Mouse (Mus musculus) hindbrain, embryonic 12.5 days (tissue): ENCODE results near the gene Gm3317. TPM values are rescaled to one million over a fixed set of nuclear protein-coding genes. Genes with fewer than 3 reads are reported as not detected.
"Not testable (repeated sequence)": the region's sequence is repeated elsewhere in the genome, so short reads cannot be mapped to it uniquely, and the experiment has no call there.

ENCODE experiments used
- ATAC-seq: fragments of 200-750 bp; cut with Nextera tagmentation; 2 replicates; pipeline ENCODE4 v1.8.0; 2017; ENCODE audit warnings: moderate TSS enrichment; ENCODE audit not compliant: low FRiP score
- H3K27ac ChIP-seq: fragments of 300-500 bp; sonication (generic); 2 replicates; pipeline ENCODE4 v1.5.1; 2016; ENCODE audit warnings: mild to moderate bottlenecking
- H3K27me3 ChIP-seq: fragments of 300-500 bp; sonication (generic); 2 replicates; pipeline ENCODE4 v1.6.1; 2016; ENCODE audit warnings: mild to moderate bottlenecking
- H3K36me3 ChIP-seq: fragments of 300-500 bp; sonication (generic); 2 replicates; pipeline ENCODE4 v1.6.1; 2016; ENCODE audit warnings: mild to moderate bottlenecking
- H3K4me1 ChIP-seq: fragments of 300-500 bp; sonication (generic); 2 replicates; pipeline ENCODE4 v1.6.1; 2016
- H3K4me2 ChIP-seq: fragments of 300-500 bp; sonication (generic); replicated peaks from 2 replicates; pipeline ENCODE4 v1.6.1; 2016; ENCODE audit warnings: mild to moderate bottlenecking
- H3K4me3 ChIP-seq: fragments of 300-500 bp; sonication (generic); 2 replicates; pipeline ENCODE4 v1.5.1; 2016; ENCODE audit warnings: mild to moderate bottlenecking
- H3K9ac ChIP-seq: fragments of 300-500 bp; sonication (generic); 2 replicates; pipeline ENCODE4 v1.6.1; 2016; ENCODE audit warnings: mild to moderate bottlenecking, moderate library complexity
- H3K9me3 ChIP-seq: fragments of 300-500 bp; sonication (generic); replicated peaks from 2 replicates; pipeline ENCODE4 v1.6.1; 2016; ENCODE audit warnings: mild to moderate bottlenecking
- WGBS: fragments of 180-500 bp; shearing (Covaris S2); methylation state at CpG from one replicate; pipeline ENCODE4 v1.1.7; 2016; 5-methylcytosine and 5-hydroxymethylcytosine counted together
- polyA plus RNA-seq: library from polyadenylated mRNA; unstranded; fragments of >200 nt; fragmentation: Nextera tagmentation; extraction: Ambion mirVana; gene quantifications from 2 replicates; pipeline ENCODE4 v1.2.1, GENCODE M21; 2016

The Gm3317 gene
- polyA plus RNA-seq = not detected in 2 replicates

DNA sequence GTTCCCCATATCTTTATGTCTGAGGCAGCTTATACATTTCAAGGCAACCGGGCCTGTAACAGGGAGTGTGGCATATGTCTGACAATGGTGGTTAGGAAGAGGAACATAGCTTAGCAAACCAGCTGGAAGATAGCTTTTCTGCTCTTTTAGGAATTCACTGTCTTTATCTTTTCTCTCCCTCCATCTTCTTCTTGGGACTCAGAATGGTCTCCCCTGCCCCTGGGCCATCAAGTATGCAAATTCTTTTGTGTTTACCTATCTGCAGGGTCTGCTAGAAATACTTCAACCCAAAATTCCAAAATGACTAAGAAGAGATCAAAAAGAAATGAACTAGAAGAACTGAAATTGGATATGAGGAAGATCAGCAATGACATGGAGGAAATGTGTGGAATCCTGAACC lies at the start of gene Gm3317:
Gm3317 (plus strand) TSS at position 301 of the 400 bp plus-strand sequence.
- H3K27ac ChIP-seq, H3K9ac ChIP-seq, H3K4me2 ChIP-seq, H3K27me3 ChIP-seq, H3K36me3 ChIP-seq, H3K9me3 ChIP-seq, ATAC-seq, H3K4me1 ChIP-seq, H3K4me3 ChIP-seq: not testable (repeated sequence)
- WGBS = no CpG with 5 or more reads among the region's 1 CpGs

DNA sequence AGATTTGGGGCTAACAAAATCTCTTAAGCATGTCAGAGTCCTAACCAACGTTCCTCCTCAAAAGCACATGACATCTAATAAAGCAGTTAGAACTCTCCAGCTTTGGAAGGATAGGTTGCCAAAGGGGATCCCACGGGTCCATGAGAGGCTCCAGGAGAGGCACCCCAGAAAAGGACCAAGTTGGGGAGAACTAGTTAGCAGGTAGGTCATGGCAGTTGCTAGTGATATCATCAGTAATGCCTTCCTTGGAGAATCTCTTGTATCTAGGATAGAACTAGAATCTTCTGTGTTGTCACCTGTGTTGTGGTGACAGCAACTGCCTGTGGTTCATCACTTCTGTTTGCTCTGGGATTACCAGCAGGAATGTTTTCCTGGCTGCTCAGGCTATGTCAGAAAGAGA lies 33.1 kb upstream of the Gm3317 start, which contains the start of gene Gm8279:
Gm8279 (plus strand) TSS at position 301 of the 400 bp plus-strand sequence.
- not testable (repeated sequence) for H3K9me3 ChIP-seq, ATAC-seq

DNA sequence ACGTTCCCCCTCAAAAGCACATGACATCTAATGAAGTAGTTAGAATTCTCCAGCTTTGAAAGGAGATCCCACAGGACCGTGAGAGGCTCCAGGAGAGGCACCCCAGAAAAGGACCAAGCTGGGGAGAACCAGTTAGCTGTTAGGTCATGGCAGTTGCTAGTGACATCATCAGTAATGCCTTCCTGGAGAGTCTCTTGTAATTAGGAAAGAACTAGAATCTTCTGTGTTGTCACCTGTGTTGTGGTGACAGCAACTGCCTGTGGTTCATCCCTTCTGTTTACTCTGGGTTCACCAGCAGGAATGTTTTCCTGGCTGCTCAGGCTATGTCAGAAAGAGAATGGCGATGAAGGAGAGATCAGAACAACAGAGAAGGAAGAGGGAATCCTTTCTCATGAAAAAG lies 21.2 kb downstream of the Gm3317 start, which contains the start of gene Gm8271:
Gm8271 (plus strand) TSS at position 301 of the 400 bp plus-strand sequence.
- no CpG with 5 or more reads among the region's 3 CpGs for WGBS
- H3K36me3 ChIP-seq, H3K9ac ChIP-seq, H3K9me3 ChIP-seq, H3K4me1 ChIP-seq, H3K27ac ChIP-seq, H3K4me2 ChIP-seq, H3K27me3 ChIP-seq, H3K4me3 ChIP-seq, ATAC-seq: not testable (repeated sequence)

More for the DNA sequence above, 33.1 kb upstream of the Gm3317 start, which contains the start of gene Gm8279:
- H3K4me1 ChIP-seq, H3K4me3 ChIP-seq, H3K27me3 ChIP-seq, H3K36me3 ChIP-seq, H3K9ac ChIP-seq, H3K4me2 ChIP-seq, H3K27ac ChIP-seq: not testable (repeated sequence)
- 73% methylated on average over 2 of the region's 2 CpGs for WGBS

Other genes with a start within 250 kb of the Gm3317 start
- gene Gm8297, start 180.6 kb upstream of the Gm3317 start, polyA plus RNA-seq = not detected in 2 replicates
- not detected in 2 replicates for gene Gm3298, start 148.6 kb upstream of the Gm3317 start, polyA plus RNA-seq
- not detected in 2 replicates for gene 4930555G01Rik, start 113.9 kb upstream of the Gm3317 start, polyA plus RNA-seq
- 1.9 and 3.8 TPM in 2 replicates for gene Gm8281, start 93.5 kb upstream of the Gm3317 start, polyA plus RNA-seq
- not detected in 2 replicates for gene Gm8279, start 33.0 kb upstream of the Gm3317 start, polyA plus RNA-seq
- not detected in 2 replicates for gene Gm8271, start 21.3 kb downstream of the Gm3317 start, polyA plus RNA-seq
- gene Gm3526, start 96.0 kb downstream of the Gm3317 start, polyA plus RNA-seq = not detected in 2 replicates
- gene Gm3542, start 170.4 kb downstream of the Gm3317 start, polyA plus RNA-seq = not detected in 2 replicates
- gene Gm3500, start 224.5 kb downstream of the Gm3317 start, polyA plus RNA-seq = not detected in 2 replicates